Mouse (Mus musculus) embryonic fibroblast, embryonic 13.5 days (primary cell): Measurements from ENCODE around the gene Cbr1.

ENCODE experiments used
- CTCF ChIP-seq: IDR thresholded peaks from 2 replicates; pipeline ENCODE4 v1.5.1; 2011; ENCODE audit warnings: mild to moderate bottlenecking, control low read depth, low read length, moderate library complexity, borderline replicate concordance; ENCODE audit not compliant: insufficient read depth
- POLR2A ChIP-seq: IDR thresholded peaks from 2 replicates; pipeline ENCODE4 v1.6.1; 2011; ENCODE audit warnings: low read depth, mild to moderate bottlenecking, control low read depth, low read length, moderate library complexity

- TF ChIP-seq CTCF, result no peak
- TF ChIP-seq POLR2A, result no peak
These were observed 3.1 kb downstream of the Cbr1 start for GRCm38 (mm10) chr16:93608731-93609130.
